Mouse (Mus musculus): ENCODE data around the gene Zfp428. TPM values are rescaled to one million over a fixed set of nuclear protein-coding genes. Genes with fewer than 3 reads are reported as not detected.

Gene Zfp428
- polyA plus RNA-seq, 1 experiment: 15.7 TPM

GRCm38 (mm10) chr7:24488303-24488702, 18.5 kb upstream of the Zfp428 start:
- no peaks in the 10 kb centered on the region for H3K36me3 ChIP-seq (ENCODE audit: control insufficient read depth, insufficient read depth, low read length)
- no peak overlapping the region for H3K27ac ChIP-seq (ENCODE audit: insufficient read depth, low read depth, low read length)
- no peak overlapping the region for H3K4me3 ChIP-seq (ENCODE audit: low read depth, low read length)
- no peak for TF ChIP-seq CTCF (IDR thresholded peaks at IDR 0.05; ENCODE audit: extremely low read depth, insufficient read length, insufficient replicate concordance, low read depth, low read length)
- TF ChIP-seq POLR2A (IDR thresholded peaks at IDR 0.05; ENCODE audit: low read depth, low read length): no peak
- no peaks in the 10 kb centered on the region for H3K4me1 ChIP-seq (ENCODE audit: control insufficient read depth, insufficient read depth, insufficient read length, low read length)
- WGBS: 69% methylated on average over 8 of the region's 8 CpGs
- H3K27me3 ChIP-seq (ENCODE audit: control insufficient read depth, insufficient read depth, low read length): no peaks in the 10 kb centered on the region

DNA sequence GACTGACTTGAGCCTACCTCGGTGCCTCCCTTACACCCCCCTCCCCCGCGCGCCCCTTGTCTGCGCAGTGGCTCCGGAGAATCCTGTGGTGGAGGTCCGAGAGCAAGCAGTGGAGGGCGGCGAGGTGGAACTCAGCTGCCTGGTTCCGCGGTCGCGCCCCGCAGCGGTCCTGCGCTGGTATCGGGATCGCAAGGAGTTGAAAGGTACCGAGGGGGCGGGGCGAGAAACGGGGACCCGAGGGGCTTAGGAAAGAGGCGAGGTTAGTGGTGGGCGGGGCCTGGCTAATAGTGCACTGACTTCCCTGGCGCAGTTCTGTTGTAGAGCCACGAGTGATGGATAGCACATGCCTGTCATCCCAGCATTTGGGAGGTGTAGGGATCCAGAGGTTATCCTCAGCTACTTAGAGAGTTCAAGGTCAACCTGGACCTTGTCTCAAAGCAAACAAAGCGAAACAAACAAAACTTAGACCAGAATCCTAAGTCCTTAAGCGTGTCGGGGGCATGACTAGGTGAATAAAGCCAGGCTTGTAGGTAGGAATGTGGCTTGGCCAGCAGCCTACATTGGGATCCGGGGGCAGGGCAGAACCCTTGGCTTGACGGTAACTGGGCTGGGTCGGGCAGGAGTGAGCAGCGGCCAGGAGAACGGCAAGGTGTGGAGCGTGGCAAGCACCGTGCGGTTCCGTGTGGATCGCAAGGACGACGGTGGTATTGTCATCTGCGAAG, 6.8 kb upstream of the Zfp428 start:
- no peak overlapping the region for H3K27ac ChIP-seq (ENCODE audit: insufficient read depth, low read depth, low read length)
- peaks cover 28% of the 10 kb centered on the region for H3K27me3 ChIP-seq (ENCODE audit: control insufficient read depth, insufficient read depth, low read length)
- 8% methylated on average over 43 of the region's 43 CpGs for whole genome bisulfite sequencing
- no peak for TF ChIP-seq POLR2A (IDR thresholded peaks at IDR 0.05; ENCODE audit: low read depth, low read length)
- TF ChIP-seq CTCF (IDR thresholded peaks at IDR 0.05; ENCODE audit: extremely low read depth, insufficient read length, insufficient replicate concordance, low read depth, low read length): no peak
- no peaks in the 10 kb centered on the region; the same call in 1 of the 2 replicates for H3K4me1 ChIP-seq (ENCODE audit: control insufficient read depth, insufficient read depth, insufficient read length, low read length)
- no peak overlapping the region for H3K4me3 ChIP-seq (ENCODE audit: low read depth, low read length)
- no peaks in the 10 kb centered on the region for H3K36me3 ChIP-seq (ENCODE audit: control insufficient read depth, insufficient read depth, low read length)

GRCm38 (mm10) chr7:24500929-24501328, 5.9 kb upstream of the Zfp428 start:
- Histone ChIP-seq H3K4me1 (ENCODE audit: control insufficient read depth, insufficient read depth, insufficient read length, low read length) (no peaks in the 10 kb centered on the region; the same call in 1 of the 2 replicates), H3K4me3 (ENCODE audit: low read depth, low read length) (no peak overlapping the region), H3K27ac (ENCODE audit: insufficient read depth, low read depth, low read length) (no peak overlapping the region), H3K36me3 (ENCODE audit: control insufficient read depth, insufficient read depth, low read length) (no peaks in the 10 kb centered on the region), H3K27me3 (ENCODE audit: control insufficient read depth, insufficient read depth, low read length) (peaks cover 28% of the 10 kb centered on the region)
- 37% methylated on average over 7 of the region's 7 CpGs for WGBS
- TF ChIP-seq POLR2A (IDR thresholded peaks at IDR 0.05; ENCODE audit: low read depth, low read length): no peak
- peak; percentile 46; the same call in 1 of the 2 replicates for TF ChIP-seq CTCF (IDR thresholded peaks at IDR 0.05; ENCODE audit: extremely low read depth, insufficient read length, insufficient replicate concordance, low read depth, low read length)

GRCm38 (mm10) chr7:24501492-24501891, 5.3 kb upstream of the Zfp428 start:
- no peak overlapping the region for H3K27ac ChIP-seq (ENCODE audit: insufficient read depth, low read depth, low read length)
- peaks cover 28% of the 10 kb centered on the region for H3K27me3 ChIP-seq (ENCODE audit: control insufficient read depth, insufficient read depth, low read length)
- TF ChIP-seq CTCF (IDR thresholded peaks at IDR 0.05; ENCODE audit: extremely low read depth, insufficient read length, insufficient replicate concordance, low read depth, low read length): peak; percentile 38; the same call in 1 of the 2 replicates
- no peak for TF ChIP-seq POLR2A (IDR thresholded peaks at IDR 0.05; ENCODE audit: low read depth, low read length)
- no peaks in the 10 kb centered on the region for H3K36me3 ChIP-seq (ENCODE audit: control insufficient read depth, insufficient read depth, low read length)
- 37% methylated on average over 21 of the region's 21 CpGs for WGBS
- no peaks in the 10 kb centered on the region; the same call in 1 of the 2 replicates for H3K4me1 ChIP-seq (ENCODE audit: control insufficient read depth, insufficient read depth, insufficient read length, low read length)
- no peak overlapping the region for H3K4me3 ChIP-seq (ENCODE audit: low read depth, low read length)

- TF ChIP-seq POLR2A (IDR thresholded peaks at IDR 0.05; ENCODE audit: low read depth, low read length) (no peak), CTCF (IDR thresholded peaks at IDR 0.05; ENCODE audit: extremely low read depth, insufficient read length, insufficient replicate concordance, low read depth, low read length) (no peak)
- H3K4me3 ChIP-seq (ENCODE audit: low read depth, low read length): no peak overlapping the region
- WGBS: 19% methylated on average over 10 of the region's 10 CpGs
- peaks cover 28% of the 10 kb centered on the region for H3K27me3 ChIP-seq (ENCODE audit: control insufficient read depth, insufficient read depth, low read length)
- no peaks in the 10 kb centered on the region for H3K36me3 ChIP-seq (ENCODE audit: control insufficient read depth, insufficient read depth, low read length)
- no peak overlapping the region for H3K27ac ChIP-seq (ENCODE audit: insufficient read depth, low read depth, low read length)
- no peaks in the 10 kb centered on the region; the same call in none of the 2 replicates for H3K4me1 ChIP-seq (ENCODE audit: control insufficient read depth, insufficient read depth, insufficient read length, low read length)
These were observed 2.8 kb upstream of the Zfp428 start for GRCm38 (mm10) chr7:24504004-24504403.

DNA sequence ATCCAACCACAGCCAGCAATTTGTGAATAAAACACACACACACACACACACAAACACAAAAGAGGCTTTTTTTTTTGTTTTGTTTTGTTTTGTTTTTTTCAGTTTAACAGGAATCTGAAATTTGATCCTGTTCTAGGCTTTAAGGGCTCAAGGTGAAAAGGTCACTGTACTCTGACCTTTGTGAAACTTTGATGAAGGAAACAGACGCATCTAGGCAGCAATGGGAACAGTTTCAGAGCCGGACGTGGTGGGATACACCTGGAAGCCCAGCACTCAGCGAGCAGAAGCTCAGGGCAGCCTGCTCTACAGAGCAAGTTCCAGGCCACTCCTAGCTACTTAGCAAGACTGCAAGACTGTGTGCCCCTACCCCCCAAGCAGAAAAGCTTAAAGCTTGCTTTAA, 1.9 kb upstream of the Zfp428 start:
- H3K36me3 ChIP-seq (ENCODE audit: control insufficient read depth, insufficient read depth, low read length): no peaks in the 10 kb centered on the region
- TF ChIP-seq POLR2A (IDR thresholded peaks at IDR 0.05; ENCODE audit: low read depth, low read length) (no peak), CTCF (IDR thresholded peaks at IDR 0.05; ENCODE audit: extremely low read depth, insufficient read length, insufficient replicate concordance, low read depth, low read length) (no peak)
- no peaks in the 10 kb centered on the region; the same call in none of the 2 replicates for H3K4me1 ChIP-seq (ENCODE audit: control insufficient read depth, insufficient read depth, insufficient read length, low read length)
- WGBS: 37% methylated on average over 4 of the region's 4 CpGs
- no peak overlapping the region for H3K27ac ChIP-seq (ENCODE audit: insufficient read depth, low read depth, low read length)
- H3K27me3 ChIP-seq (ENCODE audit: control insufficient read depth, insufficient read depth, low read length): peaks cover 21% of the 10 kb centered on the region
- no peak overlapping the region for H3K4me3 ChIP-seq (ENCODE audit: low read depth, low read length)

- Histone ChIP-seq H3K27me3 (ENCODE audit: control insufficient read depth, insufficient read depth, low read length) (peaks cover 14% of the 10 kb centered on the region), H3K27ac (ENCODE audit: insufficient read depth, low read depth, low read length) (no peak overlapping the region), H3K4me3 (ENCODE audit: low read depth, low read length) (no peak overlapping the region), H3K4me1 (ENCODE audit: control insufficient read depth, insufficient read depth, insufficient read length, low read length) (no peaks in the 10 kb centered on the region; the same call in none of the 2 replicates), H3K36me3 (ENCODE audit: control insufficient read depth, insufficient read depth, low read length) (no peaks in the 10 kb centered on the region)
- TF ChIP-seq POLR2A (IDR thresholded peaks at IDR 0.05; ENCODE audit: low read depth, low read length) (no peak), CTCF (IDR thresholded peaks at IDR 0.05; ENCODE audit: extremely low read depth, insufficient read length, insufficient replicate concordance, low read depth, low read length) (no peak)
- WGBS: 69% methylated on average over 15 of the region's 15 CpGs
These were observed 1.2 kb upstream of the Zfp428 start for GRCm38 (mm10) chr7:24505447-24506064.
